Mouse (Mus musculus) inflammation-experienced regulatory T-cells, adult 16 weeks (primary cell): ENCODE data around the gene Cep131. TPM values are rescaled to one million over a fixed set of nuclear protein-coding genes. Genes with fewer than 3 reads are reported as not detected.

ENCODE experiments used
- polyA plus RNA-seq: library from polyadenylated mRNA; unstranded; fragments of 100-300 nt; shearing (Covaris generic); gene quantifications from one replicate; pipeline ENCODE4 v1.2.1, GENCODE M21; 2017

Cep131 gene
- 3.5 TPM for polyA plus RNA-seq

GRCm38 (mm10) chr11:120086702-120087152, at the start of gene Cep131:
Gene Cep131, minus strand, starts transcription at chr11:120086827.

GRCm38 (mm10) chr11:120098588-120099511, 12.2 kb upstream of the Cep131 start, which contains the start of the genes Tepsin and Ndufaf8:
Gene Tepsin, minus strand, starts transcription at chr11:120098731.
Gene Ndufaf8, plus strand, starts transcription at chr11:120098928.

GRCm38 (mm10) chr11:120046553-120047191, 40.0 kb downstream of the Cep131 start, which contains the start of gene Aatk:
Gene Aatk, minus strand, starts transcription at chr11:120047167.

Other genes with a start within 250 kb of the Cep131 start
- gene Chmp6, start 173.4 kb downstream of the Cep131 start, polyA plus RNA-seq, result 67.3 TPM
- gene Baiap2, start 144.1 kb downstream of the Cep131 start, polyA plus RNA-seq, result 17.6 TPM
- gene Aatk, start 39.7 kb downstream of the Cep131 start, polyA plus RNA-seq, result 0.05 TPM
- 33.5 TPM for gene Tepsin, start 11.9 kb upstream of the Cep131 start, polyA plus RNA-seq
- gene Ndufaf8, start 12.1 kb upstream of the Cep131 start, polyA plus RNA-seq, result 100.0 TPM
- gene Slc38a10, start 64.5 kb upstream of the Cep131 start, polyA plus RNA-seq, result 160 TPM
- gene Bahcc1, start 146.1 kb upstream of the Cep131 start, polyA plus RNA-seq, result not detected